Mouse (Mus musculus): ENCODE data around the gene Oxld1.

DNA sequence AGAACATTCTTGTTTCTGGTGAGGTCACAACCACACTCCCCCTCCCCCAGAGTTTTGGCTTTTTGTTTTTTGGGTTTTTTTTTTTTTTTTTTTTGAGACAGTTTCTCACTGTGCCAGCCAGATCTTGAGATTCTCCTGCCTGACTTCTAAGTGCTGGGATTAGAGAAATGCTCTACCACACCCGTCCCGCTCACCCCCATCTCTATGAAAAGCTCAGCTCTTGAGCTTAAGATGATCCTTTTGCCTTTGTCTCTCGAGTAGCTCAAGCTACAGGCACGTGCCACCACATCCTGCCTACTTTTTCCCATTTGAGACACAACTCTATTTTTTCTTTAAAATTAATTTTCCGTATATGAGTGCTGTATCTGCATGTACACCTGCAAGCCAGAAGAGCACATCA lies 6.5 kb upstream of the Oxld1 start:
- TF ChIP-seq EP300 (IDR thresholded peaks at IDR 0.05; ENCODE audit: low read depth) (no peak), CTCF (IDR thresholded peaks at IDR 0.05; ENCODE audit: low read depth) (no peak)
